Mouse (Mus musculus): ENCODE measurements around the gene Gm28710. TPM values are rescaled to one million over a fixed set of nuclear protein-coding genes. Genes with fewer than 3 reads are reported as not detected.
A peak's percentile ranks its signal among the peaks of the same experiment; 100 is the strongest.

Gene Gm28710
- total RNA-seq (2014; rRNA removed) (not detected in 2 replicates), polyA plus RNA-seq (2015; fragmentation: Nextera tagmentation; extraction: Ambion mirVana) (not detected in 2 replicates)

- no peak for ATAC-seq
Observed at GRCm38 (mm10) chr5:16791243-16791860, at the start of gene Gm28710. Gene Gm28710 (plus strand): TSS chr5:16791810.

GRCm38 (mm10) chr5:16777176-16777575 lies 14.4 kb upstream of the Gm28710 start:
- Histone ChIP-seq H3K27ac (ENCODE audit: low read depth, low read length) (no peak overlapping the region), H3K4me3 (ENCODE audit: low read depth, low read length) (no peak overlapping the region), H3K4me1 (ENCODE audit: insufficient read depth) (no peaks in the 10 kb centered on the region), H3K27me3 (ENCODE audit: insufficient read depth, low read length) (no peaks in the 10 kb centered on the region), H3K9me3 (ENCODE audit: low read length) (no peaks in the 10 kb centered on the region), H3K36me3 (ENCODE audit: insufficient read depth) (no peaks in the 10 kb centered on the region), H3K9ac (no peak overlapping the region), H3K4me2 (ENCODE audit: low read depth) (no peak overlapping the region)
- no peak for ATAC-seq
- no peak for DNase-seq
- no peak for TF ChIP-seq CTCF (IDR thresholded peaks at IDR 0.05; ENCODE audit: low read depth)
- 71% methylated on average over 2 of the region's 2 CpGs for WGBS

More at GRCm38 (mm10) chr5:16791243-16791860, at the start of gene Gm28710:
- no peak for DNase-seq
- Histone ChIP-seq H3K36me3 (ENCODE audit: insufficient read depth) (no peaks in the 10 kb centered on the region), H3K27ac (ENCODE audit: low read depth, low read length) (no peak within 1 kb of the TSS), H3K27me3 (ENCODE audit: insufficient read depth, low read length) (no peaks in the 10 kb centered on the region), H3K9me3 (ENCODE audit: low read length) (no peaks in the 10 kb centered on the region), H3K9ac (no peak within 1 kb of the TSS), H3K4me2 (ENCODE audit: low read depth) (no peak within 1 kb of the TSS), H3K4me1 (ENCODE audit: insufficient read depth) (no peaks in the 10 kb centered on the region), H3K4me3 (ENCODE audit: low read depth, low read length) (no peak within 1 kb of the TSS)
- 89% methylated on average over 4 of the region's 4 CpGs for WGBS
- no peak for TF ChIP-seq CTCF (IDR thresholded peaks at IDR 0.05; ENCODE audit: low read depth)

- Histone ChIP-seq H3K4me3 (ENCODE audit: low read depth, low read length) (no peak overlapping the region), H3K9ac (no peak overlapping the region), H3K36me3 (ENCODE audit: insufficient read depth) (no peaks in the 10 kb centered on the region), H3K27me3 (ENCODE audit: insufficient read depth, low read length) (no peaks in the 10 kb centered on the region), H3K9me3 (ENCODE audit: low read length) (no peaks in the 10 kb centered on the region), H3K4me1 (ENCODE audit: insufficient read depth) (no peaks in the 10 kb centered on the region), H3K4me2 (ENCODE audit: low read depth) (no peak overlapping the region), H3K27ac (ENCODE audit: low read depth, low read length) (no peak overlapping the region)
- ATAC-seq (no peak), DNase-seq (no peak)
- no peak for TF ChIP-seq CTCF (IDR thresholded peaks at IDR 0.05; ENCODE audit: low read depth)
- WGBS = 80% methylated on average over 6 of the region's 6 CpGs
Observed at GRCm38 (mm10) chr5:16778610-16779172, 12.9 kb upstream of the Gm28710 start.

- ATAC-seq (peak; percentile 27; the same call in 1 of the 2 replicates), DNase-seq (no peak)
- H3K4me3 ChIP-seq (ENCODE audit: low read depth, low read length) = no peak overlapping the region
- no peak for TF ChIP-seq CTCF (IDR thresholded peaks at IDR 0.05; ENCODE audit: low read depth)
- H3K36me3 ChIP-seq (ENCODE audit: insufficient read depth) = no peaks in the 10 kb centered on the region
- no peaks in the 10 kb centered on the region for H3K9me3 ChIP-seq (ENCODE audit: low read length)
- H3K9ac ChIP-seq = no peak overlapping the region
- H3K27ac ChIP-seq (ENCODE audit: low read depth, low read length) = no peak overlapping the region
- 67% methylated on average over 4 of the region's 4 CpGs for WGBS
- no peak overlapping the region for H3K4me2 ChIP-seq (ENCODE audit: low read depth)
- no peaks in the 10 kb centered on the region for H3K27me3 ChIP-seq (ENCODE audit: insufficient read depth, low read length)
- H3K4me1 ChIP-seq (ENCODE audit: insufficient read depth) = no peaks in the 10 kb centered on the region
Observed at GRCm38 (mm10) chr5:16785627-16786026, 6.0 kb upstream of the Gm28710 start.

- H3K9me3 ChIP-seq (ENCODE audit: low read length) = no peaks in the 10 kb centered on the region
- ATAC-seq (no peak), DNase-seq (no peak)
- no peak overlapping the region for H3K9ac ChIP-seq
- H3K36me3 ChIP-seq (ENCODE audit: insufficient read depth) = no peaks in the 10 kb centered on the region
- H3K4me3 ChIP-seq (ENCODE audit: low read depth, low read length) = no peak overlapping the region
- no peak overlapping the region for H3K27ac ChIP-seq (ENCODE audit: low read depth, low read length)
- H3K4me2 ChIP-seq (ENCODE audit: low read depth) = no peak overlapping the region
- no peak for TF ChIP-seq CTCF (IDR thresholded peaks at IDR 0.05; ENCODE audit: low read depth)
- 89% methylated on average over 6 of the region's 6 CpGs for WGBS
- H3K27me3 ChIP-seq (ENCODE audit: insufficient read depth, low read length) = no peaks in the 10 kb centered on the region
- H3K4me1 ChIP-seq (ENCODE audit: insufficient read depth) = no peaks in the 10 kb centered on the region
Observed at GRCm38 (mm10) chr5:16794972-16795371, 3.4 kb downstream of the Gm28710 start.

- no peak overlapping the region for H3K4me2 ChIP-seq (ENCODE audit: low read depth)
- no peak overlapping the region for H3K27ac ChIP-seq (ENCODE audit: low read depth, low read length)
- no peaks in the 10 kb centered on the region for H3K36me3 ChIP-seq (ENCODE audit: insufficient read depth)
- H3K9ac ChIP-seq = no peak overlapping the region
- no peaks in the 10 kb centered on the region for H3K9me3 ChIP-seq (ENCODE audit: low read length)
- WGBS = 53% methylated on average over 4 of the region's 4 CpGs
- no peak for TF ChIP-seq CTCF (IDR thresholded peaks at IDR 0.05; ENCODE audit: low read depth)
- H3K4me1 ChIP-seq (ENCODE audit: insufficient read depth) = no peaks in the 10 kb centered on the region
- ATAC-seq = no peak
- H3K4me3 ChIP-seq (ENCODE audit: low read depth, low read length) = no peak overlapping the region
- DNase-seq = no peak
- H3K27me3 ChIP-seq (ENCODE audit: insufficient read depth, low read length) = no peaks in the 10 kb centered on the region
Observed at GRCm38 (mm10) chr5:16802726-16803125, 11.1 kb downstream of the Gm28710 start.

- Histone ChIP-seq H3K9ac (no peak overlapping the region), H3K4me1 (ENCODE audit: insufficient read depth) (no peaks in the 10 kb centered on the region), H3K9me3 (ENCODE audit: low read length) (no peaks in the 10 kb centered on the region), H3K27me3 (ENCODE audit: insufficient read depth, low read length) (no peaks in the 10 kb centered on the region), H3K27ac (ENCODE audit: low read depth, low read length) (no peak overlapping the region), H3K4me2 (ENCODE audit: low read depth) (no peak overlapping the region), H3K4me3 (ENCODE audit: low read depth, low read length) (no peak overlapping the region), H3K36me3 (ENCODE audit: insufficient read depth) (no peaks in the 10 kb centered on the region)
- DNase-seq (no peak), ATAC-seq (no peak)
- no peak for TF ChIP-seq CTCF (IDR thresholded peaks at IDR 0.05; ENCODE audit: low read depth)
Observed at GRCm38 (mm10) chr5:16838991-16839390, 47.4 kb downstream of the Gm28710 start.

All from forebrain, postnatal 0 days (tissue).